Mouse (Mus musculus) spleen, adult 18-20 months (tissue): ENCODE data around the gene Lhfp.

Experiments
- DNase-seq, 2 experiments: peaks; one replicate each; pipeline ENCODE4 v3.0.0; 2022; ENCODE audit warnings: mixed read lengths in 2 of 2

The Lhfp gene

DNA sequence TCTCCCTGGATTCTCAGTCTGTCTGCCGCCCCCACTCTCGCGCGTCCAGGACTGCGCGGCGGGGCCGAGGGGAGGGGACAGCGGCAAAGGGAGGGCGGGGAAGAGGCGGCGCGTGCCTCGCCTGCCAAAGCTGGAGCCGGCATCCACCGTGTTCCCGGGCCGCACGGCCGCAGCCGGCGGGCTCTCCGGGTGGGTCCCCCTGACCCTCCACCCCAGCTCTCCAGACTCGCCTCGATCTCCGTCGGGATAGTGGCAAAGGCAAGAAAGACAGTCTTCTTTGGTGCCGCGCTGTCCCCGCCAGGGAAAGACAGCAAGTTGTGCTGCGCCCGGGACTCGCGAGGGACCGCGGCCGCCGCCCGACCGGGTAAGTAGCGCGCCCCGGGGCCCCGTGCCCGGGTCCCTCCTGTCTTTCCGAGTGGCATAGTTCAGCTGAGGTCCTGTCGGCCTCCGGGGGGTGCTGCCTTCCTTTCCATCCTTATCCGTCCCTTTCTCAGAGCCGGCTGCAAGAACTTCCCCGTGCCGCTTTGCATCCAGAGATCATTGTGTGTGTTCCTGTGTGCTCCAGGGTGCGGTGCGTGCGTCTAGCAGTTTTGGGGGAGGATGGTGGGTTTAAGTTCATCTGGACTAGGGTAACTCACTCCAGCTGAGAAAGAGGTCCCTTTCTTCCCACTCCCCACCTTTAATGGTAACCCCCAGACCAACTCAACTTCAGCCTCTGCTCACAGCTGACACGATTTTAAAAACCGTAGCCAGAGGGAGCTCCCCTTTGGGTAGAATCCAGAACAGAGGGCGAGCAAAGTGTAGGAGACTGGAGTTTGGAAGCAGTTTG, at the start of gene Lhfp:
Gene Lhfp (plus strand): TSS at position 118 of the 829 bp plus-strand sequence.
- peak in 1 of 2 experiments; percentile 25 for DNase-seq

DNA sequence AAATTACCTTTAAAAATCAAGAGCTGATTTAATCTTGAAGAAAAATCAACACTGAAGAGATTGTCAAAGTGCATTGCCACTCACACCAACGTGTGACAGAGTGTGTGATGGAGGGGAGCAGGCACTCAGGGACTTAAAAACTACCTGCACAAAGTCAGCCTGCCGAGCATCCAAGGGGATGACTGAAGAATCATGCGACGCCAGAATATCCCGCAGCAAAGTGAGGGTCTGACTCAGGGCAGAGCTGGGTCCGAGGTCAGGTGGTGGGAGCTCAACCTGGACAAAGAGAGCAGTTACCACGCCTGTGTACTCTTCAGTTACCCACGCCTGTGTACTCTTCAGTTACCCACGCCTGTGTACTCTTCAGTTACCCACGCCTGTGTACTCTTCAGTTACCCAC, 48.0 kb upstream of the Lhfp start:
- no peak for DNase-seq

GRCm38 (mm10) chr3:52994666-52995065, 46.7 kb upstream of the Lhfp start:
- peak in 1 of 2 experiments; percentile 9 for DNase-seq

DNA sequence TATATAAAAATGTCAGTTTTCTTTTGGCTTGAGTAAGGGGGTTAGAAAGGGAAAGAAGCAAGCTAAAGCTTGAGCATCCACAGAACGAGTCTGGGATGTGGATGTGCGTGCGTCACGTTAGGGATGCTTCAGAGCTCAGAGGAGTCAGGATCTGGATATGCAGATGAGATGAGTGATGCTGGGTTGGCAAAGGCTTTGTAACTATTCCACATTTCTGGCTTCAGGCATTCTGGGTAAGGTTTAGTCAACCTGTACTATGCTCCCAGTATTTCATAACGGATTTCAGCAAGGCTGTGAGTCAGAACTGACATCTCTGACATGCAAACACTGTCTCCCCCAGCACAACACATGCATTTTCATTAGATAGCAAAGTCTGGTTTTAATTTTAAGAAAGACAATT, 44.7 kb upstream of the Lhfp start:
- DNase-seq, result no peak

DNA sequence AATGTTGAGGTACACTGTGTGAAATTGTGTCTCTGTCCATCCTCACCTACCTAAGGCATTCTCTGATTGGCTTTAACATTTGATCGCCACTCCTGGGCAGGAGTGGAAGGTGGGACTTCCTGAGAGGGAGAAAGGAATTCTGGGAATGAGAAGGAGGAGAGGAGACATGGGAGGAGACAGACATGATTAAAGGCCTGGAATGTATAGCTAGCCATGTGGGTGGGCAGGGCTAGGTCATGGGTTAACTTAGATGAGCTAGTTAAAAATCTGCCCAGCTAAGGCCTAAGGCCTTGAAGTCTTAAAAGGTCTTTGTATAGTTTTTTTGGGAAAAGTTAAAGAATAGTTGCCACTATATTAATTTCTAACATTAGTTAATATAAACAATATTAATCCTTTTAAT, 43.9 kb upstream of the Lhfp start:
- no peak for DNase-seq

DNA sequence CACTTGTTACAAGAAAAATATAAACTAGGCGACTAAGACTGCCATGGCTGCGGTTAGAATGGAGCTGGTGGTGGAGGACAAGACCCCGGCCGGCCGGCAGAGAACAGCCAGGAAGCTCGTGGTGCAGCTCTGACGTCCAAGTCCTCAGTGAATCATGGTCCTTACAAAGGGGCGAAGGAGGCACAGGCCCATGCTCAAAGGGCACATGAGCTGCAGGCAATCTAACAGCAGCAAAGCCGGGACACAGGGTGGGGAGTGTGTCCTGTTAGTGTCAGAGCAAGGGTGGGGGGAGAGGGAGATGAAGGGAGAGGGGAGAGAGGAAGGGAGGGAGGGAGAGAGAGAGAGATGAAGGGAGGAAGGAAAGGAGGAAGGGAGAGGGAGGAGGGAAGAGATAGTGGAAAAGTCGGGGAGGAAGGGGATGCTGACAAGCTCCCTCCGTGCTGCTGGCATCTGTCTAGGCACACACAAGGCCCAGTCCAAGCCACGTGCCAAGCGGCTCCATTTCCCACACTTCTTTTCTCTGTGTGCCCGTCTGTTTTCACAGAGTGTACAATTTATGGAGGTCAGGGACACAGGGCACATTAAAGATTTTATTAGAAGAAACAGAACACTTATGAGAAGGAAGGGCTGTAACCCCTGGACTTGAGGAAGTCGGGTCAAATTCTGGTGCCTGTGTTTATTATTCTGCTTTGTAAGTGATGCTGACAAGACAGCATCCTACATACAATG, 42.1 kb upstream of the Lhfp start:
- no peak for DNase-seq

DNA sequence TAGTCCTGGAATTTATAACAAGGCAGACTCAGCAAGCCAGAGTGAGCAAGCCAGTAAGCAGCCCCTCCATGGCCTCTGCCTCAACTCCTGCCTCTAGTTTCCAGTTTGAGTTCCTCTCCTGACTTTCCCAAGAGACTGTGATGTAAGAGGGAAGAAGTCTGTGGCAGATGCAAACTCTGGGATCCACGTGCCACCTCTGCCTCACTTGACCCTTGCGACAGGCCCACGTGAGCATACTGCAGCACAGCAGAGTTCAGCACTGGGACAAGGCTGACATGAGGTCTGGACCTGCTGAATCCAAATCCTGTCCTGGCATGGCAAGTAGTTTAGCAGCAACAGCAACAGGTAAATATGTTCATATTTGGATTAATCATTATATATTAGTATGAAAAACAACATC, 41.3 kb upstream of the Lhfp start:
- DNase-seq, result no peak

- DNase-seq, result no peak
Measured at GRCm38 (mm10) chr3:53002076-53002475, 39.3 kb upstream of the Lhfp start.

DNA sequence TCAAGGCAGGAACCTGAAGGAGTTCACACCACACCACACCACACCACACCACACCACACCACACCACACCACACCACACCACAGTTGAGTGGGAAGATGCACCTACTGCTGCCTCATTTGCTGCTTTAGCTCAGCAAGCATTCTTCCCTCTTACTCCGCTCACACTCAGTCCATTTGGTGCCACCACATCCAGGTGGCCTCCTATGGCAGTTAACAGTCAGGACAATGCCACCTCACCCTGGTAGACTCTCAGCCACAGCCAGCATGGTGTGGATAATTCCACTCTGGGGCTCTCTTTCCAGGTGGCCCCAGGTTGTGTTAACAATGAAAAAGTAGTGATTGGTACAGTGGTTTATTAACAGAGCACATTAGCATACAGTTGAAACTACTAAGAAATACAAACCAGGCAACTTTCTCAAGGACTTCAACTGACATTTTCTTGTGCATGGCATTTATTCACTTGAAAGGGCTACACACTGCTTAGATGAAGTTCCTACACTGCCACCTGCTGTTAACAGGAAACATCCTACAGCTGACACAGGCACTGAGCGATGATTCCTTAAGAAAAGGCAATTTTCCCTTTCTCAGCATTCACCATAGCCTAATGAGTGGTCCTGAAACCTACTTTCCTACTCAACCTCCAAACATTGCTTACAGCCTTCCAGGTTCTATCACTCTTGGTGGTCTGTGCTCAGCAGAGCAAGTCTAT, 36.8 kb upstream of the Lhfp start:
- DNase-seq, result no peak

- no peak for DNase-seq
Measured at GRCm38 (mm10) chr3:53007411-53007810, 33.9 kb upstream of the Lhfp start.

- DNase-seq, result peak; percentile 77
Measured at GRCm38 (mm10) chr3:53016436-53017340, 24.6 kb upstream of the Lhfp start, which contains the start of gene Cog6. Cog6 (minus strand) TSS chr3:53017237.

GRCm38 (mm10) chr3:53027333-53027732, 14.0 kb upstream of the Lhfp start:
- DNase-seq, result no peak

DNA sequence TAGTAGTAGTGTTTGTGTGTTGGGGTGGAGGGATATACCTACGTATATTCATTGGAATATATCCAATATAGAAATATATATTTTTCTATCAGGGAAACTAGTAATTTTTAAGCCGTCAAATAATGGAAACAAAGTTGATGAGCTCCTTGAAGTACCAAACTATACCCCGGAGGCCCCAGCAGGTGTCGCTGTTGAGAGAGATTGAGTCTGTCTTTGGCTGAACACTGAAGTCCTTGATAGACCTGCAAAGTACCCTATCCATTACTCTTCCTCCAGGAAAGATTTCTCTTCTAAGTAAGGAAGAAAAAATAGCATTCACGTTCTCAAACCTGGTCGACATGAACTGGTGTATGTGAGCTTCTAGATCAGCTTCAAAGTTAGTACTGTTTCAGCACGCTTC, 12.3 kb upstream of the Lhfp start:
- peak; percentile 30 to 74 for DNase-seq

DNA sequence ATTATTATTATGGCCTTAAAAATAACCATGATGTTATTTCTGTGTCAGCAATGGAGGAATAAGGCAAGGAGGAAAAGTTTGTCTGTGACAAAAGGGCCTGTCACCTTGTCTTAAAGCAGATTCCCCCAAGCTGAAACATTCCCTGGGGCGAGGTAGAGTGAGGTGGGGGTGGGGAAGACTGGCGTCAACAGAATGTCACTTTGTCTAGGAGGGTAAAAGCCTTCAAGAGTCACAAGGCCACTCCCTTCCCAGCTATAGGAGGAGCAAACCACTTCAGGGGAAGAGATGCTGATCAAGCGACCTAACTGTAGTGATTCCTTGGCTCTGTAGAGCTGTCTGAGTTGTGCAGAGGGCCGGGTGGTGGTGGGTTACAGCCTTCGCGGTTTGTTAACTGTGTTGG, 9.7 kb upstream of the Lhfp start:
- no peak for DNase-seq

GRCm38 (mm10) chr3:53032432-53032831, 8.9 kb upstream of the Lhfp start:
- no peak for DNase-seq

GRCm38 (mm10) chr3:53033448-53033847, 7.9 kb upstream of the Lhfp start:
- DNase-seq, result no peak

GRCm38 (mm10) chr3:53036076-53036475, 5.3 kb upstream of the Lhfp start:
- DNase-seq, result no peak

- no peak for DNase-seq
Measured at GRCm38 (mm10) chr3:53036941-53037340, 4.4 kb upstream of the Lhfp start.

- no peak for DNase-seq
Measured at GRCm38 (mm10) chr3:53038913-53039312, 2.4 kb upstream of the Lhfp start.

DNA sequence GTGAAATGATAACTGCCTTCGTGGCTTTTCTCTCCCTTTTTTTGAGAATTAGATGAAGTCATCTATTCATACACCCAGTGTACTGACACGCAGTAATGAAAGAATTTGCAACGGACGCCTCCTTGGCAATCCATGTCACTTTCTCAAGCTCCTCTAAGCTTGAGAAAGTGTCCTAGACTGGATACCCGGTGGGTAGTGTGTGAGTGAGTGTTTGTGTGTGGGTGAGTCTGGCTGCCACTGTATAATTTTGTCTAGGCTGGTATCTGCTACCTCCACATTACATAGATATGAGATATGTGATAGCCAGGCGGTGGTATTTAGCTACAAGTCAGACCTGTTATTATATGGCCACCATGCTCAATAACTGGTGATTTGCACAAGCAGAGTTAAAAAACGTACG, 1.6 kb upstream of the Lhfp start:
- DNase-seq, result no peak

GRCm38 (mm10) chr3:53040593-53041410, 526 bp upstream of the Lhfp start:
- DNase-seq, result no peak

- no peak for DNase-seq
Measured at GRCm38 (mm10) chr3:53042240-53042567, 876 bp downstream of the Lhfp start.
